Mouse (Mus musculus) midbrain, postnatal 0 days (tissue): ENCODE data around the gene Fbxo22. TPM values are rescaled to one million over a fixed set of nuclear protein-coding genes. Genes with fewer than 3 reads are reported as not detected.
"Not testable (repeated sequence)": the region's sequence is repeated elsewhere in the genome, so short reads cannot be mapped to it uniquely, and the experiment has no call there.

Experiments
- ATAC-seq: fragments of 200-750 bp; cut with Nextera tagmentation; 2 replicates; pipeline ENCODE4 v1.8.0; 2017; ENCODE audit warnings: moderate number of reproducible peaks, mild to moderate bottlenecking, moderate TSS enrichment, moderate library complexity; ENCODE audit not compliant: low FRiP score
- DNase-seq: peaks from one replicate; pipeline ENCODE4 v3.0.0-alpha.2; 2015; ENCODE audit warnings: low spot score
- H3K27ac ChIP-seq: fragments of 300-500 bp; sonication (generic); 2 replicates; pipeline ENCODE4 v1.5.1; 2014; ENCODE audit warnings: low read depth, mild to moderate bottlenecking, low read length, mixed read lengths
- H3K27me3 ChIP-seq: fragments of 300-500 bp; sonication (generic); 2 replicates; pipeline ENCODE4 v1.6.1; 2014; ENCODE audit warnings: low read length, control low read depth, mixed read lengths; ENCODE audit not compliant: insufficient read depth
- H3K36me3 ChIP-seq: fragments of 300-500 bp; sonication (generic); 2 replicates; pipeline ENCODE4 v1.6.1; 2014; ENCODE audit warnings: low read length, control low read depth, mixed read lengths; ENCODE audit not compliant: insufficient read depth
- H3K4me1 ChIP-seq: fragments of 300-500 bp; sonication (generic); 2 replicates; pipeline ENCODE4 v1.6.1; 2014; ENCODE audit warnings: mild to moderate bottlenecking, control low read depth, antibody characterized with exemption, low read length, mixed read lengths; ENCODE audit not compliant: insufficient read depth
- H3K4me2 ChIP-seq: fragments of 300-500 bp; sonication (generic); 2 replicates; pipeline ENCODE4 v1.6.1; 2014; ENCODE audit warnings: low read depth, mild to moderate bottlenecking, low read length, mixed read lengths; ENCODE audit not compliant: poor library complexity, severe bottlenecking
- H3K4me3 ChIP-seq: fragments of 300-500 bp; sonication (generic); 2 replicates; pipeline ENCODE4 v1.5.1; 2014; ENCODE audit warnings: low read depth, mild to moderate bottlenecking, low read length, moderate library complexity
- H3K9ac ChIP-seq: fragments of 300-500 bp; sonication (generic); replicated peaks from 2 replicates; pipeline ENCODE4 v1.6.1; 2014; ENCODE audit warnings: mild to moderate bottlenecking, low read length, moderate library complexity, mixed read lengths; ENCODE audit not compliant: poor library complexity, severe bottlenecking
- H3K9me3 ChIP-seq: fragments of 300-500 bp; sonication (generic); 2 replicates; pipeline ENCODE4 v1.6.1; 2016; ENCODE audit warnings: low read length, control low read depth
- CTCF ChIP-seq: IDR thresholded peaks from 2 replicates; pipeline ENCODE4 v1.5.1; 2016; ENCODE audit warnings: antibody characterized with exemption, mild to moderate bottlenecking
- WGBS: fragments of 180-500 bp; shearing (Covaris S2); extraction: QIAGEN DNeasy Blood & Tissue Kit; methylation state at CpG from one replicate; pipeline ENCODE4 v1.1.7; 2014; 5-methylcytosine and 5-hydroxymethylcytosine counted together
- polyA plus RNA-seq: library from polyadenylated mRNA; unstranded; fragments of >200 nt; fragmentation: Nextera tagmentation; extraction: Ambion mirVana; gene quantifications from 2 replicates; pipeline ENCODE4 v1.2.1, GENCODE M21; 2015
- total RNA-seq: library from RNA; depleted of rRNA; stranded (reverse); fragments of >200 nt; gene quantifications from 2 replicates; pipeline ENCODE4 v1.2.3, GENCODE M21; 2014

Gene Fbxo22
- total and polyA plus RNA-seq, 2 experiments from 2014 or later: 57.1 to 75.3 TPM

DNA sequence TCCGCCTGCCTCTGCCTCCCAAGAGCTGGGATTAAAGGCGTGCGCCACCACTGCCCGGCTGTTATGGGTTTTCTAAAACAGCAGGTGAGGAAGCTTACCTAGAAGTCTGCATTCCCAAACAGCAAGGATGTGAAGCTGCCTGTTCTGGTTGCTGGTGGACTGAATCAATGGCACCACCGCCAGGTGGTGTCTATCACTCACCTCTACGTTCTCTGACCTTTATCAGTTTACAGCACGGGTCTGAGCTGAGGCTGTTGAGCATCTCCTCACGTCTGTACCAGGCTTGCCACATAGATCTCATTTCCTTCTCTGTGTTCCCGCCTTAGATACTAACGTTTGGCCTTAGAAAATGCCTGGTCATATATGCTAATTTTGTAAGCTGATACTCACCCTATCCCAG, 20.3 kb downstream of the Fbxo22 start:
- H3K4me2 ChIP-seq: no peak overlapping the region
- DNase-seq (no peak), ATAC-seq (no peak)
- no peaks in the 10 kb centered on the region for H3K27me3 ChIP-seq
- 76% methylated on average over 10 of the region's 10 CpGs for WGBS
- H3K9ac ChIP-seq: no peak overlapping the region
- no peaks in the 10 kb centered on the region for H3K9me3 ChIP-seq
- no peak for TF ChIP-seq CTCF
- H3K4me3 ChIP-seq: no peak overlapping the region
- no peaks in the 10 kb centered on the region for H3K4me1 ChIP-seq
- H3K36me3 ChIP-seq: peaks cover 7% of the 10 kb centered on the region
- no peak overlapping the region for H3K27ac ChIP-seq

DNA sequence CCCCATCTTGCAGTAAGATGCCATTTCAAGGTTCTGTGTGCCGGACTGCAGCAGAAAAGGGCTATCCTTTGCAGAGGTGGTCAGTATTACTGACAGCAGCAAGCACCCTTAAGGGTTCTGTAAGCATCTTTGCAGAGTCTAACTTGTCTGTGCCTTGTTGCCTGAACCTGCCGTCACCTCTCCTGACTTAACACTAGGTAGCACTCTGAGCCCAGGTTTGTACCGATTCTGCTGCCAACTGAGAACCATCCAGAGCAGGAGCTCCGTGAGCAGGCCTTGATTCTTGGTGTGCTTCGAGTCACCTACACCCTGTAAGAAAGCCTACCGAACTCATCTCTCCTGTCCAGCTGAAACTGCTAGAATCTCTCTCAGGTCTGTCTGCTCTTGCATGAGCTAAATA, 22.8 kb downstream of the Fbxo22 start:
- 65% methylated on average over 6 of the region's 6 CpGs for WGBS
- no peaks in the 10 kb centered on the region for H3K27me3 ChIP-seq
- no peaks in the 10 kb centered on the region for H3K36me3 ChIP-seq
- H3K9ac ChIP-seq: no peak overlapping the region
- TF ChIP-seq CTCF: peak; percentile 67
- no peaks in the 10 kb centered on the region for H3K9me3 ChIP-seq
- H3K4me1 ChIP-seq: no peaks in the 10 kb centered on the region
- H3K4me3 ChIP-seq: no peak overlapping the region
- peak; percentile 53 for DNase-seq
- ATAC-seq: no peak
- H3K27ac ChIP-seq: no peak overlapping the region
- H3K4me2 ChIP-seq: no peak overlapping the region

DNA sequence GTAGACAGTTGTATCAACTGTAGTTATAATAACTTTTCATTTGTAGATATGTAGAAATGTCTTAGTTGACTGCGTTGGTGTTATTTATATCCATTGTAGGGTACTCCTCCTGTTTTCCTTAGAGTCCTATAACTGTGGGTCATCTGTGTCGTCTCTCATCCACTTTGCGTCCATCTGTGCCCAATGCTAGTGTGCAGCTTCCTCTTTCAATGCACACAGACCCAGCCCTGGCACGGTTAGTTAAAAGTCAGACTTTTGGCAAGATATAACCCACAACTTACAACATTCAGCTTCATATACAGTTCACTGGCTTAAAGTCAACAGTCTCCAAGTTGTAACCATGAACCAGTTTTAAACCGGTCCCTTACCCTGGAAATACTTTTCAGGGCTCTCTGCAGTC, 23.4 kb downstream of the Fbxo22 start:
- ATAC-seq (no peak), DNase-seq (no peak)
- no peak for TF ChIP-seq CTCF
- H3K36me3 ChIP-seq: no peaks in the 10 kb centered on the region
- no peak overlapping the region for H3K4me3 ChIP-seq
- H3K4me1 ChIP-seq: no peaks in the 10 kb centered on the region
- WGBS: 92% methylated on average over 5 of the region's 5 CpGs
- H3K9ac ChIP-seq: no peak overlapping the region
- no peaks in the 10 kb centered on the region for H3K9me3 ChIP-seq
- H3K27me3 ChIP-seq: no peaks in the 10 kb centered on the region
- H3K4me2 ChIP-seq: no peak overlapping the region
- no peak overlapping the region for H3K27ac ChIP-seq

DNA sequence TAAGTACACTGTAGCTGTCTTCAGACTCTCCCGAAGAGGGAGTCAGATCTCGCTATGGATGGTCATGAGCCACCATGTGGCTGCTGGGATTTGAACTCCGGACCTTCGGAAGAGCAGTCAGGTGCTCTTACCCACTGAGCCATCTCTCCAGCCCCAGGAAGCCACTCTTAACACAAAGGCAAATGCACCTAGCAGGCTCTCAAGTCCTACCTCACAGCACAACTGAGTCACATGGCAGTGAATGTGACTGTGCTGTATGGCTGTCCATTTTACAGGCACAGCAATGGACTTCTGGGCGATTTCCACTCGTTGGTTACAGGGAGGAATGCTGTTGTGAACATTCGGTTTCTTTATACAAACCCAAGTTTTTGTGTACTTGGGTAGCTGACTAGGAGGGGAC, 23.9 kb downstream of the Fbxo22 start:
- no peak overlapping the region for H3K4me2 ChIP-seq
- no peaks in the 10 kb centered on the region for H3K36me3 ChIP-seq
- no peak for TF ChIP-seq CTCF
- no peak overlapping the region for H3K4me3 ChIP-seq
- 88% methylated on average over 7 of the region's 7 CpGs for WGBS
- no peak overlapping the region for H3K9ac ChIP-seq
- H3K9me3 ChIP-seq: no peaks in the 10 kb centered on the region
- DNase-seq: no peak
- H3K27me3 ChIP-seq: no peaks in the 10 kb centered on the region
- no peak overlapping the region for H3K27ac ChIP-seq
- no peaks in the 10 kb centered on the region for H3K4me1 ChIP-seq
- ATAC-seq: no peak

DNA sequence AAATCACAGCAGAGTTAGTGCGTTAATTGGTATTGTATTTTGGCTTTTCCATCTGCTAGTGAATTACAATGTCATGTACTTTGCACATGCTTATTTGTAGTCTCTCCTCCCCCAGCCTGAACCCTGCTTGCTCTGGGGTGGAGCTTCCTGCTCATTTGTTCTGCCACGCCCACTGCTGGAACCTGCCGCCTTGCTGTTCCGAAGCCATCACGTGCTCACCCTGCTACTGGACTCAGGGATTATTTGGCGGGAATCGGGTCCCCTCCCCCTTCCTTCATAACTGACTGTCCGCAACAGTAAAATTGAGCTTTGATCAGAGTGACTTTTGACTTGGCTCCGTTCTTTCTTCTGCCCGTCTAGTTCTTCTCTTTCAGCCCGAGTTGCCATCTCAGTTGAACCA, 24.4 kb downstream of the Fbxo22 start:
- not testable (repeated sequence) for H3K4me1 ChIP-seq, H3K4me3 ChIP-seq, ATAC-seq, DNase-seq, H3K36me3 ChIP-seq, H3K9ac ChIP-seq, H3K9me3 ChIP-seq, H3K4me2 ChIP-seq, H3K27me3 ChIP-seq, H3K27ac ChIP-seq
- 75% methylated on average over 11 of the region's 11 CpGs for WGBS

DNA sequence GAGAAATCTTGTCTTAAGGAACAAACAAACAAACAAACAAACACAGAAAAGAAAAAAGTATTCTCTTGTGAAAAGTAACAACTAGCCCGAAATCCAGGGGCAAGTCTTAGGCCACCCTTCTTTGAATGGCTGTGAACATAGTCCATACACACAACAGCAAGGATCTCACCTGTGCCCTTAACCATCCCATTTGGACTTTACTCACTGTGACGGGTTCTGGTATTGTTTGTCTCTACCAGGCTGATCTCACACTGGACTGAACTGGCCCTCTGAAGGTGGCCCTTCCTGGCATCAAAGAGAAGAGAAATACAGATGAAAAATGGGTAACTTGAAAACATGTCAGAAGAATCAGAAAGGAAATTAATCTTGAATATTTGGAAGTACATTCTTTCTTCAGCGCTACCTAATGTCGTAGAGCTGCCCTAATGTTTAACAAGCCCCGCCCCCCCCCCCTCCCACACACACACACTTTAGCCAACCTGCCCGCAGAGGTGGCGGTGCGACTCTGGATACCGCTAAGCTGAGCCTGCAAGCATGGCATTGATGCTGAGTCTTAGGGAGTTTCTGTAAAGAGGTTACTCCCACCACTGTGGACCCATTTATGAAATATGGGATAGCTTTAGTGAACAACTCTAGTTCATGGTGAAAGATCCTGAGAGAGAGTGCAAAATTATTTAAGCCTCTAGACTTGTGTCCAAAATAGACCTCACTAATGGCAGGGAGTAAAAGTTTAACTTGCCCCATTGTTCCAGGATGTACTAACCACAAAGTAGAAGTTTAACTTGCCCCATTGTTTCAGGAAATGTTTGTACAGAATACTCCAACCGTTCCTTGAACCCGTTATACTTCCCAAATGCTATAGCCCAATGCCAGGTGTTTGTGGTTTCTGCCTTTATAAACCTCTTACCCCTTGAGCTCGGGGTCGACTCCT, 27.8 kb downstream of the Fbxo22 start:
- no peaks in the 10 kb centered on the region for H3K36me3 ChIP-seq
- TF ChIP-seq CTCF: no peak
- DNase-seq (no peak), ATAC-seq (no peak)
- no peaks in the 10 kb centered on the region for H3K4me1 ChIP-seq
- H3K9ac ChIP-seq: no peak overlapping the region
- no peaks in the 10 kb centered on the region for H3K9me3 ChIP-seq
- H3K27me3 ChIP-seq: no peaks in the 10 kb centered on the region
- H3K4me2 ChIP-seq: no peak overlapping the region
- H3K27ac ChIP-seq: no peak overlapping the region
- WGBS: 82% methylated on average over 13 of the region's 13 CpGs
- H3K4me3 ChIP-seq: no peak overlapping the region
